Mouse (Mus musculus): ENCODE data around the gene Gm48551. TPM values are rescaled to one million over a fixed set of nuclear protein-coding genes. Genes with fewer than 3 reads are reported as not detected.

The Gm48551 gene
- 6.9 and 8.9 TPM in 2 replicates for polyA plus RNA-seq (2012; rRNA removed)

DNA sequence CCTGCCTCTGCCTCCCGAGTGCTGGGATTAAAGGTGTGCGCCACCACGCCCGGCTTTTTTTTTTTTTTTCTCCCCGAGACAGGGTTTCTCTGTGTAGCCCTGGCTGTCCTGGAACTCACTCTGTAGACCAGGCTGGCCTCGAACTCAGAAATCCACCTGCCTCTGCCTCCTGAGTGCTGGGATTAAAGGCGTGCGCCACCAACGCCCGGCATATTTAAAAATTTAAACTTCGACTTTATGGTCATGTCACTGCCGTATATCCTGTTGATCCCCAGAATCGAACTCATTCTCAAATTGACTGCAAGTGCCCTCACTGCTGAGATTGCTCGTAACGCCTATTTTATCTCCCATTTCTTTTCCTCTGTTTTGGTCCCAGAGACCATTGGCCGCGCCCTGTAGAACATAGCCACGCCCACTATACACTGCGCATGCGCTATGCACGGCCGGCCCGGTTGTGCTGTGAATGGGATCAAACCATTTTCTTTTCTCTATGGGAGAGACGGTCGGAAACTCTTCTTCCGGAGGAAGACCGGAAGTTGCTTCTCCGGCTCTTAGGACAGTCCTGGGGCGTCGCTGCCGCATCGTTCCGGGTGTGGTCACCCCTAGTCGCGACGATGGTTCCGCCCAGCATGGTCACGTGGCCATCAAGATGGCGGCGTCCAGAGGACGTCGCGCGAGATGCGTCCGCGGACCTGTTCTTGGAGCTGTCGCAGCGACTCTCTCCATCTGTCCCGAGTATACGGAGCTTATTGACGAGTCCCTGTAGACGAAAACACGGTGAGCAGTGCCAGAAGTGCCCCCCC, at the start of gene Gm48551, which contains the start of gene Dohh:
TSS of gene Gm48551 (plus strand) at position 665 of the 803 bp plus-strand sequence.
TSS of gene Dohh (plus strand) at position 627 of the 803 bp plus-strand sequence.
- DNase-seq (ENCODE audit: extremely low spot score in 1 of 2, low spot score in 1 of 2) = peak; percentile 97 to 100

- DNase-seq (ENCODE audit: extremely low spot score in 1 of 2, low spot score in 1 of 2) = no peak
These were observed 48.6 kb upstream of the Gm48551 start for GRCm38 (mm10) chr10:81335393-81336340.

DNA sequence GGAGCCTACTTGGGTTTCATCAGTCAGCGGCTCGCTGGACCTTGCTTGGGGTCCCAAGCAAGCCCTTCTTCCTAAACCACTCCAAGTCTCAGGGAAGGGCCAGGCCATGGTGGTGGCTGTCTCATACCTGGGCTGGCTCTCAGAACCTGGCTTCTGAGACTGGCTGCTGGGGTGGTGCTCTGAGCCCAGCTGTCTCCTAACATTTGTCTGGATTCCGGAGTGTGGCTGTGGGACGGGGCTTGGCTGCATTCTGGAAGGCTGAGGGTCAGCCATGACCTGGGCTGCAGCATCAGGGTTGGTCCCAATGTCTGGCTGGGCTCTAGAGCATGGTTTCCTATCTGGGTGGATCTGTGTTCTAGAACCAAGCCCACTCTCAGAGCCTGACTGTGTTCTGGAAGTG, 47.7 kb upstream of the Gm48551 start:
- DNase-seq (ENCODE audit: extremely low spot score in 1 of 2, low spot score in 1 of 2) = no peak

- no peak for DNase-seq (ENCODE audit: extremely low spot score in 1 of 2, low spot score in 1 of 2)
These were observed 43.5 kb upstream of the Gm48551 start for GRCm38 (mm10) chr10:81340551-81341332.

GRCm38 (mm10) chr10:81341333-81341949, 42.8 kb upstream of the Gm48551 start:
- peak in 1 of 2 experiments; percentile 69 for DNase-seq (ENCODE audit: extremely low spot score in 1 of 2, low spot score in 1 of 2)

- no peak for DNase-seq (ENCODE audit: extremely low spot score in 1 of 2, low spot score in 1 of 2)
These were observed 41.4 kb upstream of the Gm48551 start, which contains the start of gene Gipc3 for GRCm38 (mm10) chr10:81342686-81343505. Gene Gipc3, minus strand, starts transcription at chr10:81343266.

DNA sequence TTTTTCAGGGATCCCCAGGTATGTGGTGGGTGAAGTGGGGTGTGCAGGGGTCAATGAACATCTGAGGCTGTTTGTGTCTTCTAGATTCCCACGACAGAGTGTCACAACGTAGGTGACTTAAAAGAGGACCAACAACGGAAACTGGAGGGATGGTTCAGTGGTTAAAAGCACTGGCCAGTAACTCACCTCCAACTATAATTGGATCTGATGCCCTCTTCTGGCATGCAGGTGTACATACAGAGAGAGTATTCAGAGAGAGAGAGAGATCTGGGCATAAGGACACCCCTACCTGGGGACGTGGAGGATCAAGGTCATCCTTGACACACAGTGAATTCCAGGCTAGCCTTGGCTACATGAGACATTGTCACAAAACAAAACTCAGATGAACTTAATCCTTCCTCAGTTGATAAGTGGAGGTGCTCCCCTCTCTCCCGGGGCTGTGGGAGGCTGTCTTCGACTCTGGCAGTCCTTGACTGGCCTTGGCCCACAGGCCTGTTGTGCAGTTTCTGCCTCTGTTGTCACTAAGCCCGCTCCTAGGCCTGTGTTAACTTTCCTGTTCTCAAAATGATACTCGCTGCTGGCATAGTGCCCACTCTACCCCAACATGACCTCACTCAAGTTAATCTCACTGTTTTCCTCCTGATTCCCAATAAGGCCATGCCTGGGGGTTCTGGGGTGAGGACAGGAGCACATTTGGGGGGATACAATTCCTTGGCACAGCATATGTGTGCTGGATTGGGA, 39.7 kb upstream of the Gm48551 start:
- DNase-seq (ENCODE audit: extremely low spot score in 1 of 2, low spot score in 1 of 2) = no peak

DNA sequence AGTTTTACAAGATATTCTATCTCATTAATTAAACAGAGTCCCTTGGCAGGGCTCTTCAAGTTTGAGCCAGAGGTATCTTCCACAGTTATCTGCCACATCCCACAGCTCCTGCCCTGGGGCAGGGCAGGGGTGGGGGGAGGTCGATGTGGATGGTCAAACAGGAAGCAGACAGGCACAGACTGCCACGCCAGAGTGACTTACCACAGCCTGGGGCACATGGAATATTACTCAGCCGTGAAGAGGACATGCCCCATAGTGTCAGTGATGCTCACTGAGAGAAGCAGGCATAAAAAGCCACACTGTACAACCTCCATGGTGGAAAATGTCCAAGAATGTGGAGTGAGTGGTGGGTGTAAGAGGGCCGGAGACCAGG, 39.1 kb upstream of the Gm48551 start:
- no peak for DNase-seq (ENCODE audit: extremely low spot score in 1 of 2, low spot score in 1 of 2)

DNA sequence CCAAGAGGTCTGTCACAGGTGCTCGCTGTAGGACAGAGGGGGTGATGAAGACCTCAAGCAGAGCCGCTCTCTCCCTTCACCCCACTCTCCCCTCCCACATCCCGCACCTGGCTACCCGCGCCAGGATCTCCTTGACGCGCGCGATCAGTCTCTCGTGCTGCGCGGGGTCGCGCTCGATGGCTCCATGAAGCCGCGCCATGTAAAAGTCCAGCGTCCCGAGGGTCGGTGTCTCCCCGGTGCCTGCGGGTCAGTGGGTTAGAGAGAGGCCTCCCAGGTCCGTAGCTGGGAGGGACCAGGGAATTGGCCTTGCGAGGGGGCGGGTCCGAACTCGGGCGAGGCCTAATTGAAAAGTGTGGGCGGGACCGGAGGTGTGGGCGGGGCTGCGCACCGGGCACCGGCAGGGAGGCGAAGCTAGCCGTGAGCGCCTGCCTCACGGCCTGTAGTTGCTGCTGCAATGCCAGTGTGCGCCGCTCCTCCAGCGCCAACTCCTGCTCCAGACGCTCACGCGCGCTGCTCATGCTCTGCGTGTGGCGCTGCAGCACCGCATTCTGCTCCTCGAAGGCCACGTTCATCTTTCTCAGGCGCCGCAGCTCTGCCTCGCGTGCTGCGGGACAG, 37.7 kb upstream of the Gm48551 start:
- peak in 1 of 2 experiments; percentile 54 for DNase-seq (ENCODE audit: extremely low spot score in 1 of 2, low spot score in 1 of 2)

DNA sequence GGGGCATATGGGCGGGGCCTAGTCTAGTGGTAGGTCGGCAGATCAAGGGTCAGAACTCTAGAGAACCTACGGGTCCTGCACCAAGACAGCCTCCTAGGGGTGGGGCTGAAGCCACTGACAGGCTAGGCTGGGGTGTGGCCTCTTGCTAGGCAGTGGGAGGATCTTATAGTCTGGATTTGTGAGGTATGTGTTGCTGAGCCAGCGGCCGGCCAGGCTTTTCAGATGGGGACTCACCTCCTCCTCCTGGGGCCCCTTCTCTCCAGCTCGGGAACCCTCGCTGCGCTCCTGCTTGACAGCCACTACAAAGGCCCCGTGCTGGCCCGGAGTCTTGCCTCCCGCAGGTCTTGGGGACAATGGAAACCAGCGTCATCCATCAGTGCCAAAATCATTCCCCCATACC, 35.1 kb upstream of the Gm48551 start:
- DNase-seq (ENCODE audit: extremely low spot score in 1 of 2, low spot score in 1 of 2) = no peak

- no peak for DNase-seq (ENCODE audit: extremely low spot score in 1 of 2, low spot score in 1 of 2)
These were observed 34.3 kb upstream of the Gm48551 start for GRCm38 (mm10) chr10:81349961-81350350.

- peak; percentile 99 to 100 for DNase-seq (ENCODE audit: extremely low spot score in 1 of 2, low spot score in 1 of 2)
These were observed 33.8 kb upstream of the Gm48551 start, which contains the start of gene Hmg20b for GRCm38 (mm10) chr10:81350351-81351063. Gene Hmg20b, minus strand, starts transcription at chr10:81350480.

- DNase-seq (ENCODE audit: extremely low spot score in 1 of 2, low spot score in 1 of 2) = no peak
These were observed 32.5 kb upstream of the Gm48551 start for GRCm38 (mm10) chr10:81351678-81352291.

DNA sequence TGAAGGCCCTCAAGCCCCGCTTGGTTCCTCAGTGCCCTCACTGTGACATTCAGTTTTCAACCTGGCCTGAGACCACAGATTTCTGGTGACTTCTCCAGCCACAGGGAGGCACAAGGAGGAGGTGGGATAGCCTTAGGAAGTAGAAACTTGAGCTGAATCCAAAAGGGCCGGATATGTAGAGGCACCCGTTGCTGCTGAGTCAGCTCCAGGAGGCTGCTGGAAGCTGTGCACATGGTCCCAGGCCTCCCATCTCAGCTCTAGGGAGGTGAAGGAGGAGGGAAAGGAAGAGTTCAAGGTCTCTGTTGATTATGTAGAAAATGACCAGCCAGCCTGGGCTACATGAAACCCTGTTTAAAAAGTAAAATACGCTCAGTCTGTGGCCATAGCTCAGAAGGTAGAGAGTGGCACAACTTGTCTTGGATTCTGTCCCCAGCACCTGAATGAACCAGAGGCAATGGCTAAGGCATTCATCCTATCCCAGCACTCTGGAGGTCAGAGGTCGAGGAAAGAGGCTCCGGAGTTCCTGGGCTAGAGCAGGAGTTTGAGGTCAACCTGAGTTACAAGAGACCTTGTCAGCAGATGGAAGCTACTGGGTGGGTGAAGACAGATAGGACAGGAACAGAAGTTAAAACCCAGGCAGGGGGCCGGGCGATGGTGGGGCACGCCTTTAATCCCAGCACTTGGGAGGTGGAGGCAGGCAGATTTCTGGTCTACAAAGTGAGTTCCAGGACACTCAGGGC, 29.4 kb upstream of the Gm48551 start:
- no peak for DNase-seq (ENCODE audit: extremely low spot score in 1 of 2, low spot score in 1 of 2)

DNA sequence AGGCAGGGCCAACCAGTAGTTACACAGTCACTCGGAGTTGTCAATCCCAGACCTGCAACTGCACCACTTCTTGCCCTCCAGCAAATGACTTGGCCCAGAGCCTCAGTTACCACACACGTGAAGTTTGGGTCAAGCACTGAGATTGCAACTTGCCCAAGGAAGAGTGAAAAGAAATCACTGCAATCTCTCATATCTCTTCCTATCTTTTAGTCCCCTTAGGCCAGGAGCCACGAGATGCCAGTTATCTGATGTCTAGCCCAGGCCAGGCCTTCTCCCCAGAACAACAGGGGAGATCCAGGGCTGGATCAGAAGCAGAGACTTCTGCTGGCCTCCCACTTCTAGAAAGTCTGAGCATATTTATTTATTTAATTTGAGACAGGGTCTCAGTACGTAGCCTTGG, 28.7 kb upstream of the Gm48551 start:
- DNase-seq (ENCODE audit: extremely low spot score in 1 of 2, low spot score in 1 of 2) = no peak

GRCm38 (mm10) chr10:81356352-81356990, 27.8 kb upstream of the Gm48551 start:
- no peak for DNase-seq (ENCODE audit: extremely low spot score in 1 of 2, low spot score in 1 of 2)
